Mouse (Mus musculus) brain, embryonic 14.5 days (tissue): ENCODE results near the gene Pnp.

Experiments
- CTCF ChIP-seq: fragments of 200-500 bp; IDR thresholded peaks from 2 replicates; pipeline ENCODE4 v1.5.1; 2012; ENCODE audit warnings: inconsistent platforms, mild to moderate bottlenecking, moderate library complexity, borderline replicate concordance; ENCODE audit not compliant: insufficient read depth, insufficient read length; ENCODE audit errors: extremely low read depth
- POLR2A ChIP-seq: fragments of 200-500 bp; IDR thresholded peaks from 2 replicates; pipeline ENCODE4 v1.6.1; 2012; ENCODE audit warnings: mild to moderate bottlenecking, inconsistent platforms, borderline replicate concordance; ENCODE audit not compliant: poor library complexity, insufficient read depth, insufficient read length, severe bottlenecking; ENCODE audit errors: extremely low read depth

- TF ChIP-seq CTCF: no peak
- no peak for TF ChIP-seq POLR2A
Measured at GRCm38 (mm10) chr14:50970822-50971221, 39.9 kb downstream of the Pnp start.
